ENCODE assay signal across 8 mouse cellular contexts in the genomic region with DNA sequence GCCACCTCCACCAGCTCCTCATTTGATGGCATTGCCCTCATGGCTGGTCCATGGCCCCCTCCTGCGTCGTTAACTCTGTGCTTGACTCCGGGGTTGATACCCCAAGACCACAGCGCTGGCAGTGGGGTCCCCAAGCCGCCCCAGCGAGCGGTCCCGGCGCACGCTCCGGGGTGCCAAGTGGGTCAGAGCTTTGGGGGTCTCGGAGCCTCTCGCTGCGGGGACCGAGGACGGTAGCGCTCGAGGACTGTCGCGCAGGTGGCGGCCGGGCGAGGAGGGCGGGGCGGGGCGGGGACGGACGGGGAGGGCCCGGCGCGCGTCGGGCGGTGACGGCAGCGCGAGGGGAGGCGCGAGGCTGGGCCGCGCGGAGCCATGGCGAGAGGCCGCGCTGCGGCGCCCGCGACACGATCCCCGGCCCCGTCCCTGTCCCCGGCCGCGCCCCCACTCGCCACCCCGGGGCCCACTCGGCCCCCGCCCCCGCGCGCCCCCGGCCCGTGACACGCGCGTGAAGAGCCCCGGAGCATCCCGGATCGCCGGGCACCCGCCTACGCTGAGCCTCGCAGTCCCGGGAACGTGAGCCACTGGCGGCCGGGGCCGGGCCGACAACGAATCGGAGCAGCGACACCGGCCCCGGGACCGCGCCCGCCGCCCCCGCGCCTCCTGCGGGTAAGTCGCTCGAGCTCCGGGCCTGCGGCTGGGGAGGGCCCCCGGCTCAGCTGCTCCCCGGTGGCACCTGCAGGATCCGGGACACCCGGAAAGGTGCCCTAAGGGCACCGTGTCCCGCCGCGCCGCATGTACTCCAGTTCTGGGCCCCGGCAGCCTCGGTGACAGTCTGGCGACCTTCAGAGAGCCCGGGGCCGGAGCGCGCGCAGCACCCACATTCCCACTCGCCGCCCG. TPM values are rescaled to one million over a fixed set of nuclear protein-coding genes. Genes with fewer than 3 reads are reported as not detected.
A peak's percentile ranks its signal among the peaks of the same experiment; 100 is the strongest.
DNase-seq lines count a peak whose midpoint lies in the region; ATAC-seq and TF ChIP-seq lines count a peak whose summit lies in the region.

A gene (plus strand): TSS at position 332 of the 894 bp plus-strand sequence.

- H3K27me3 ChIP-seq in erythroblast, embryonic 14.5 days (ENCODE audit: control insufficient read depth): peaks cover 53% of the 10 kb centered on the region
- H3K27me3 ChIP-seq in heart, postnatal 0 days (ENCODE audit: control insufficient read depth, insufficient read depth, low read length): no peaks in the 10 kb centered on the region
- H3K27me3 ChIP-seq in lung, embryonic 16.5 days (ENCODE audit: control insufficient read depth, insufficient read depth, low read depth, low read length): no peaks in the 10 kb centered on the region

- H3K27ac ChIP-seq in ES-E14 (ENCODE audit: insufficient read depth, low read depth, low read length, poor library complexity, severe bottlenecking): no peak within 1 kb of the TSS
- H3K27ac ChIP-seq in heart, postnatal 0 days (ENCODE audit: low read depth): peak within 1 kb of the TSS; percentile 97
- H3K27ac ChIP-seq in lung, embryonic 16.5 days (ENCODE audit: low read length): peak within 1 kb of the TSS; percentile 63

- peak within 1 kb of the TSS; percentile 86 for H3K9ac ChIP-seq in ES-E14 (ENCODE audit: insufficient read depth, low read depth, low read length, poor library complexity, severe bottlenecking)
- peak within 1 kb of the TSS; percentile 92 for H3K9ac ChIP-seq in heart, postnatal 0 days (replicated peaks; ENCODE audit: low read depth, low read length)
- peak within 1 kb of the TSS; percentile 93 for H3K9ac ChIP-seq in lung, embryonic 16.5 days (ENCODE audit: low read length)

- 2% methylated on average over 69 of the region's 116 CpGs for WGBS in heart, postnatal 0 days
- WGBS in large intestine, adult 2 months: under 1% methylated on average over 115 of the region's 116 CpGs
- WGBS in lung, embryonic 16.5 days: under 1% methylated on average over 60 of the region's 116 CpGs

- H3K4me1 ChIP-seq in ES-E14 (ENCODE audit: control insufficient read depth in 2 of 2, insufficient read depth in 2 of 2, low read length in 2 of 2, poor library complexity in 1 of 2): peaks cover 5 to 22% of the 10 kb centered on the region in 2 experiments; a peak in 3 of 4 replicates
- peaks cover 31% of the 10 kb centered on the region for H3K4me1 ChIP-seq in erythroblast, embryonic 14.5 days (ENCODE audit: control insufficient read depth)
- peaks cover 42% of the 10 kb centered on the region for H3K4me1 ChIP-seq in heart, postnatal 0 days (ENCODE audit: control insufficient read depth, insufficient read depth)
- H3K4me1 ChIP-seq in lung, embryonic 16.5 days (replicated peaks; ENCODE audit: control insufficient read depth, insufficient read depth, low read length): peaks cover 37% of the 10 kb centered on the region

- peak within 1 kb of the TSS; percentile 97 for H3K4me2 ChIP-seq in heart, postnatal 0 days (ENCODE audit: low read depth, low read length)
- peak within 1 kb of the TSS; percentile 99 for H3K4me2 ChIP-seq in lung, embryonic 16.5 days (ENCODE audit: low read depth, low read length)

- TF ChIP-seq CTCF in heart, postnatal 0 days (IDR thresholded peaks at IDR 0.05; ENCODE audit: low read depth): no peak

- no peak for TF ChIP-seq EP300 in heart, postnatal 0 days (IDR thresholded peaks at IDR 0.05; ENCODE audit: low read depth)

- H3K4me3 ChIP-seq in ES-E14 (ENCODE audit: insufficient read depth in 1 of 2, low read depth in 1 of 2, low read length in 2 of 2, poor library complexity in 1 of 2, severe bottlenecking in 1 of 2): peak within 1 kb of the TSS; percentile 87 to 90
- H3K4me3 ChIP-seq in erythroblast, embryonic 14.5 days (replicated peaks): peak within 1 kb of the TSS; percentile 71
- H3K4me3 ChIP-seq in heart, postnatal 0 days (ENCODE audit: low read depth, low read length): peak within 1 kb of the TSS; percentile 96
- H3K4me3 ChIP-seq in lung, embryonic 16.5 days (ENCODE audit: low read length): peak within 1 kb of the TSS; percentile 90

- in situ Hi-C loops in ES-E14 (cut with MboI; ENCODE audit: low sequenced_read_pairs in 2 of 2, unreplicated experiment in 2 of 2): no loop called here

- no peak for DNase-seq in ES-E14 (ENCODE audit: low read depth, low spot score)
- peak; percentile 76 to 88 for DNase-seq in adrenal gland, postnatal 36 days
- no peak for DNase-seq in heart, postnatal 0 days (ENCODE audit: low spot score)
- no peak for DNase-seq in large intestine, adult 2 months (ENCODE audit: low read depth, low spot score)
- peak; percentile 50 for DNase-seq in retina, adult 2 months (ENCODE audit: low read depth, low spot score)
- peak; percentile 54 for DNase-seq in urinary bladder, postnatal 36 days (ENCODE audit: low spot score in 2 of 2)

- H3K36me3 ChIP-seq in ES-E14 (ENCODE audit: control insufficient read depth, insufficient read depth, low read length, poor library complexity, severe bottlenecking): no peaks in the 10 kb centered on the region
- H3K36me3 ChIP-seq in erythroblast, embryonic 14.5 days (ENCODE audit: control insufficient read depth): no peaks in the 10 kb centered on the region
- H3K36me3 ChIP-seq in heart, postnatal 0 days (replicated peaks; ENCODE audit: control insufficient read depth, insufficient read depth, low read length): no peaks in the 10 kb centered on the region
- no peaks in the 10 kb centered on the region for H3K36me3 ChIP-seq in lung, embryonic 16.5 days (ENCODE audit: control insufficient read depth, insufficient read depth, low read length)

- no peaks in the 10 kb centered on the region for H3K9me3 ChIP-seq in ES-E14 (ENCODE audit: control insufficient read depth, insufficient read depth, low read depth, low read length)
- H3K9me3 ChIP-seq in erythroblast, embryonic 14.5 days (ENCODE audit: control insufficient read depth, low read length): no peaks in the 10 kb centered on the region
- no peaks in the 10 kb centered on the region for H3K9me3 ChIP-seq in heart, postnatal 0 days (replicated peaks; ENCODE audit: control insufficient read depth, low read length)
- no peaks in the 10 kb centered on the region for H3K9me3 ChIP-seq in lung, embryonic 16.5 days (ENCODE audit: control insufficient read depth, low read length)

- peak; percentile 90 for ATAC-seq in heart, postnatal 0 days (ENCODE audit: insufficient read depth, low read depth)
- peak; percentile 92 for ATAC-seq in lung, embryonic 16.5 days (ENCODE audit: low read depth)

TF ChIP-seq in ES-E14, 5 proteins besides CTCF, POLR2A, EP300 and RAD21:
- TF ChIP-seq ZC3H11A (IDR thresholded peaks at IDR 0.05; ENCODE audit: borderline replicate concordance, low read depth, low read length): no peak
- TF ChIP-seq HCFC1 (IDR thresholded peaks at IDR 0.05; ENCODE audit: borderline replicate concordance, insufficient read depth, low read length): no peak
- TF ChIP-seq MAFK (IDR thresholded peaks at IDR 0.05; ENCODE audit: insufficient read depth, low read depth, low read length): no peak
- no peak for TF ChIP-seq ZNF384 (IDR thresholded peaks at IDR 0.05; ENCODE audit: low read depth, low read length)
- TF ChIP-seq CHD2 (IDR thresholded peaks at IDR 0.05; ENCODE audit: low read depth, low read length): no peak
TF ChIP-seq in ES-E14: peak in this region for 0.

RNA-seq across cellular contexts. Expression of the gene that starts here (rescaled TPM):
- total RNA-seq in ES-E14 (2012; rRNA removed): 18.9 and 42.6 TPM in 2 replicates
- 10 to 100 TPM; 68.0 to 75.3 TPM for total RNA-seq in adrenal gland, postnatal 36 days (2021)
- polyA plus RNA-seq in erythroblast, embryonic 14.5 days (2012): 0.83 and 1.2 TPM in 2 replicates
- 113 and 120 TPM in 2 replicates for total RNA-seq in heart, postnatal 0 days (2014; rRNA removed; ENCODE audit: low replicate concordance)
- 53.5 and 59.3 TPM in 2 replicates for polyA plus RNA-seq in heart, postnatal 0 days (2015; fragmentation: Nextera tagmentation; extraction: Ambion mirVana)
- polyA plus RNA-seq in large intestine, adult 2 months (2012; rRNA removed): 45.8 and 80.6 TPM in 2 replicates
- polyA plus RNA-seq in lung, embryonic 16.5 days (2015; fragmentation: Nextera tagmentation; extraction: Ambion mirVana): 27.1 and 29.2 TPM in 2 replicates

Comparison
In these comparisons a context has a peak if more than half of its experiments do, and no peak if none do; other contexts are left out.
1. RNA of the gene that starts here (polyA plus RNA-seq): 53.5 to 59.3 TPM in heart, postnatal 0 days, 45.8 to 80.6 TPM in large intestine, adult 2 months and 27.1 to 29.2 TPM in lung, embryonic 16.5 days; 0.83 to 1.2 TPM in erythroblast, embryonic 14.5 days; every median in the first group is over 10 times any median in the second.
2. DNase-seq: peak in adrenal gland, postnatal 36 days (2 of 2), retina, adult 2 months (single experiment) and urinary bladder, postnatal 36 days (2 of 2); none in ES-E14 (single experiment), heart, postnatal 0 days (single experiment) and large intestine, adult 2 months (single experiment).
3. Peak in every context shown above with its lines, with median percentiles within 50 percentile points of each other: H3K4me3 ChIP-seq and H3K9ac ChIP-seq.